Mouse (Mus musculus) G1E (cell line): ENCODE results near the gene Mnd1. TPM values are rescaled to one million over a fixed set of nuclear protein-coding genes. Genes with fewer than 3 reads are reported as not detected.

Experiments used
- ATAC-seq: 2 replicates; pipeline ENCODE4 v1.8.0; 2016; ENCODE audit warnings: mild to moderate bottlenecking; ENCODE audit not compliant: insufficient number of reproducible peaks, poor library complexity, low FRiP score, severe bottlenecking; ENCODE audit errors: extremely low read depth
- DNase-seq: peaks from one replicate; pipeline ENCODE4 v3.0.0; 2012; ENCODE audit warnings: low spot score
- H3K27me3 ChIP-seq: 2 replicates; pipeline ENCODE4 v1.6.1; 2012; ENCODE audit warnings: mild to moderate bottlenecking, low read length, inconsistent platforms; ENCODE audit not compliant: insufficient read depth
- H3K36me3 ChIP-seq: replicated peaks from 2 replicates; pipeline ENCODE3; 2012; ENCODE audit warnings: mild to moderate bottlenecking, inconsistent platforms
- H3K4me1 ChIP-seq: 2 replicates; pipeline ENCODE4 v1.6.1; 2012; ENCODE audit warnings: low read depth, low read length, inconsistent platforms, mixed read lengths; ENCODE audit not compliant: insufficient read depth
- H3K4me3 ChIP-seq: 2 replicates; pipeline ENCODE4 v1.5.1; 2012; ENCODE audit warnings: low read depth, mild to moderate bottlenecking, inconsistent platforms, low read length, moderate library complexity, mixed read lengths
- H3K9me3 ChIP-seq: replicated peaks from 2 replicates; pipeline ENCODE4 v1.6.1; 2012; ENCODE audit warnings: inconsistent platforms
- CTCF ChIP-seq: IDR thresholded peaks from 2 replicates; pipeline ENCODE4 v1.5.1; 2012; ENCODE audit warnings: low read depth, low read length, inconsistent platforms, mixed read lengths
- GATA1 ChIP-seq: IDR thresholded peaks from 2 replicates; pipeline ENCODE4 v1.6.1; 2012; ENCODE audit warnings: borderline replicate concordance, low read length, inconsistent platforms, mixed read lengths
- GATA2 ChIP-seq: IDR thresholded peaks from 2 replicates; pipeline ENCODE4 v1.6.1; 2012; ENCODE audit warnings: low read depth, low read length, inconsistent platforms, borderline replicate concordance
- POLR2AphosphoS5 ChIP-seq: IDR thresholded peaks from 2 replicates; pipeline ENCODE4 v1.6.1; 2012; ENCODE audit warnings: low read depth, low read length, inconsistent platforms; ENCODE audit not compliant: insufficient replicate concordance
- TAL1 ChIP-seq: conservative IDR thresholded peaks from 2 replicates; pipeline ENCODE4 v1.6.1; 2012; ENCODE audit warnings: low read depth, low read length, inconsistent platforms, mixed read lengths
- polyA plus RNA-seq: library from polyadenylated mRNA; stranded (reverse); fragments of >175 nt; gene quantifications from 2 replicates; pipeline ENCODE4 v1.2.3, GENCODE M21; 2012
- total RNA-seq, 2 experiments: library from RNA; stranded (forward) in 1 of 2; stranded (reverse) in 1 of 2; fragments of 200-1000 nt in 1 of 2; fragments of >200 nt in 1 of 2; fragmentation: Nextera tagmentation in 1 of 2; gene quantifications; 2 replicates each; pipeline ENCODE4 v1.2.3; 2014 to 2017

Gene Mnd1
- total and polyA plus RNA-seq, 3 experiments: 1.8 to 23.5 (median 6.1) TPM

GRCm38 (mm10) chr3:84128871-84129870, 26.4 kb downstream of the Mnd1 start:
- no peak for DNase-seq
- peaks cover 30% of the 10 kb centered on the region for H3K36me3 ChIP-seq
- no peak overlapping the region for H3K4me3 ChIP-seq
- no peak for TF ChIP-seq CTCF
- TF ChIP-seq GATA1: no peak
- no peak for TF ChIP-seq GATA2
- TF ChIP-seq TAL1: no peak
- no peak for TF ChIP-seq POLR2AphosphoS5
- ATAC-seq: no peak
- no peaks in the 10 kb centered on the region for H3K27me3 ChIP-seq
- H3K4me1 ChIP-seq: no peaks in the 10 kb centered on the region; the same call in 1 of the 2 replicates
- no peaks in the 10 kb centered on the region for H3K9me3 ChIP-seq

GRCm38 (mm10) chr3:84127431-84127830, 28.2 kb downstream of the Mnd1 start:
- no peaks in the 10 kb centered on the region for H3K27me3 ChIP-seq
- no peaks in the 10 kb centered on the region; the same call in 1 of the 2 replicates for H3K4me1 ChIP-seq
- no peak for TF ChIP-seq POLR2AphosphoS5
- TF ChIP-seq CTCF: no peak
- no peak for TF ChIP-seq TAL1
- TF ChIP-seq GATA1: no peak
- TF ChIP-seq GATA2: no peak
- no peak for DNase-seq
- H3K9me3 ChIP-seq: no peaks in the 10 kb centered on the region
- ATAC-seq: no peak
- H3K36me3 ChIP-seq: peaks cover 21% of the 10 kb centered on the region
- H3K4me3 ChIP-seq: no peak overlapping the region

- H3K27me3 ChIP-seq: no peaks in the 10 kb centered on the region
- no peak for TF ChIP-seq CTCF
- no peak for TF ChIP-seq GATA1
- H3K36me3 ChIP-seq: peaks cover 24% of the 10 kb centered on the region
- H3K4me1 ChIP-seq: no peaks in the 10 kb centered on the region; the same call in 1 of the 2 replicates
- no peak for DNase-seq
- no peak overlapping the region for H3K4me3 ChIP-seq
- ATAC-seq: no peak
- H3K9me3 ChIP-seq: no peaks in the 10 kb centered on the region
These were observed 28.9 kb downstream of the Mnd1 start for GRCm38 (mm10) chr3:84126721-84127120.

GRCm38 (mm10) chr3:84125704-84126289, 29.8 kb downstream of the Mnd1 start:
- ATAC-seq (no peak), DNase-seq (no peak)
- no peak overlapping the region for H3K4me3 ChIP-seq
- no peak for TF ChIP-seq TAL1
- no peak for TF ChIP-seq POLR2AphosphoS5
- TF ChIP-seq GATA2: no peak
- no peak for TF ChIP-seq CTCF
- TF ChIP-seq GATA1: no peak
- no peaks in the 10 kb centered on the region; the same call in 1 of the 2 replicates for H3K4me1 ChIP-seq
- peaks cover 22% of the 10 kb centered on the region for H3K36me3 ChIP-seq
- H3K27me3 ChIP-seq: no peaks in the 10 kb centered on the region
- H3K9me3 ChIP-seq: no peaks in the 10 kb centered on the region

GRCm38 (mm10) chr3:84123461-84123860, 32.1 kb downstream of the Mnd1 start:
- no peaks in the 10 kb centered on the region for H3K27me3 ChIP-seq
- no peak for ATAC-seq
- peaks cover 18% of the 10 kb centered on the region for H3K36me3 ChIP-seq
- no peak overlapping the region for H3K4me3 ChIP-seq
- DNase-seq: no peak
- TF ChIP-seq GATA1 (no peak), CTCF (peak; percentile 33; the same call in 1 of the 2 replicates)
- no peaks in the 10 kb centered on the region for H3K9me3 ChIP-seq
- no peaks in the 10 kb centered on the region; the same call in 1 of the 2 replicates for H3K4me1 ChIP-seq

- Histone ChIP-seq H3K4me3 (no peak overlapping the region), H3K9me3 (no peaks in the 10 kb centered on the region), H3K27me3 (no peaks in the 10 kb centered on the region), H3K4me1 (no peaks in the 10 kb centered on the region), H3K36me3 (peaks cover 11% of the 10 kb centered on the region)
- no peak for ATAC-seq
- TF ChIP-seq CTCF (no peak), TAL1 (no peak), GATA1 (no peak), GATA2 (no peak), POLR2AphosphoS5 (no peak)
- DNase-seq: no peak
These were observed 36.9 kb downstream of the Mnd1 start for GRCm38 (mm10) chr3:84118718-84119117.
